Mouse (Mus musculus): ENCODE measurements around the gene Thoc2.

The Thoc2 gene

GRCm38 (mm10) chrX:41793303-41793702 is 127.2 kb downstream of the Thoc2 start:
- no peaks in the 10 kb centered on the region for H3K27me3 ChIP-seq (ENCODE audit: control insufficient read depth, insufficient read depth, low read length, poor library complexity, severe bottlenecking)
- no peak for DNase-seq (ENCODE audit: low read depth, low spot score)
- H3K36me3 ChIP-seq (ENCODE audit: control insufficient read depth, insufficient read depth, low read length, poor library complexity, severe bottlenecking) = no peaks in the 10 kb centered on the region

Data from splenic B cell, adult 2 months (primary cell).